In genomic region chr8:13208627-13209355, GRCm38 (mm10) we compare ENCODE assay signal across 9 mouse cellular contexts. TPM values are rescaled to one million over a fixed set of nuclear protein-coding genes. Genes with fewer than 3 reads are reported as not detected.
A peak's percentile ranks its signal among the peaks of the same experiment; 100 is the strongest.
DNase-seq lines count a peak whose midpoint lies in the region; ATAC-seq and TF ChIP-seq lines count a peak whose summit lies in the region.
"Had no signal": no experiment of that assay in that cellular context is flagged by ENCODE, and none has a peak within 500 bp of the region (broad histone marks: within the 10 kb centered on the region; RNA-seq: fewer than 3 reads in every experiment).

No protein-coding gene starts in this region.

- peak; percentile 41 for TF ChIP-seq CTCF in cortical plate, adult 2 months (IDR thresholded peaks at IDR 0.05; ENCODE audit: extremely low read depth, insufficient read depth, low read length)

- no peak overlapping the region for H3K4me3 ChIP-seq in cortical plate, adult 2 months (ENCODE audit: insufficient read depth, low read length)
- H3K4me3 ChIP-seq: forebrain, embryonic 12.5 days had no signal

- peak; percentile 49 to 51 for ATAC-seq in hematopoietic stem cell, adult 5-6 weeks (replicated peaks in 1 of 2; ENCODE audit: insufficient read depth in 1 of 2, low FRiP score in 2 of 2, low TSS enrichment in 1 of 2, low read depth in 1 of 2, poor library complexity in 2 of 2, severe bottlenecking in 2 of 2)
- ATAC-seq in activated CD4-positive, CD25-positive, alpha-beta regulatory T cell, adult 4 months = no peak

- peaks cover 3% of the 10 kb centered on the region; the same call in 1 of the 2 replicates for H3K4me1 ChIP-seq in cortical plate, adult 2 months (ENCODE audit: control insufficient read depth, insufficient read depth, low read length)

- TF ChIP-seq POLR2A in cortical plate, adult 2 months (IDR thresholded peaks at IDR 0.05; ENCODE audit: extremely low read depth, insufficient read depth, low read length) = no peak

- no peak overlapping the region for H3K27ac ChIP-seq in cortical plate, adult 2 months (ENCODE audit: insufficient read depth, low read length)
- H3K27ac ChIP-seq: forebrain, embryonic 12.5 days had no signal

- DNase-seq in 3134 (ENCODE audit: extremely low read depth, insufficient read length, low spot score) = peak; percentile 56
- peak; percentile 52 for DNase-seq in 3T3-L1 (ENCODE audit: low read depth, low spot score)
- DNase-seq in ovary, adult 18-20 months (ENCODE audit: low spot score) = no peak
- no peak for DNase-seq in ovary, postnatal 36 days (ENCODE audit: low spot score)
- DNase-seq: thymus, adult 2 months had no signal

RNA-seq across cellular contexts. Expression of gene Grtp1, which starts 8.4 kb away (rescaled TPM):
- polyA plus RNA-seq in cortical plate, adult 2 months (2012; rRNA removed) = 6.5 and 6.7 TPM in 2 replicates
- 0.63 and 1.2 TPM in 2 replicates for total RNA-seq in hematopoietic stem cell, adult 5-6 weeks (2017)
- polyA plus RNA-seq in activated CD4-positive, CD25-positive, alpha-beta regulatory T cell, adult 4 months (2017; shearing (Covaris generic)) = 1 to 10 TPM in 1 of 2 experiments, under 1 TPM in 1; 0.89 to 1.1 TPM

RNA-seq across cellular contexts. Expression of gene Adprhl1, which starts 45.2 kb away (rescaled TPM):
- 0.38 and 0.54 TPM in 2 replicates for polyA plus RNA-seq in cortical plate, adult 2 months (2012; rRNA removed)
- total RNA-seq in hematopoietic stem cell, adult 5-6 weeks (2017) = not detected in 2 replicates
- polyA plus RNA-seq in activated CD4-positive, CD25-positive, alpha-beta regulatory T cell, adult 4 months (2017; shearing (Covaris generic)) = not detected
- polyA plus RNA-seq: forebrain, embryonic 12.5 days had no signal

RNA-seq across cellular contexts. Expression of gene Lamp1, which starts 49.8 kb away (rescaled TPM):
- 425 and 453 TPM in 2 replicates for polyA plus RNA-seq in cortical plate, adult 2 months (2012; rRNA removed)
- total RNA-seq in hematopoietic stem cell, adult 5-6 weeks (2017) = 138 and 151 TPM in 2 replicates
- 10 to 100 TPM; 17.9 to 18.1 TPM for polyA plus RNA-seq in activated CD4-positive, CD25-positive, alpha-beta regulatory T cell, adult 4 months (2017; shearing (Covaris generic))

Comparison
In these comparisons a context has a peak if more than half of its experiments do, and no peak if none do; other contexts are left out.
1. DNase-seq: peak in 3134 (single experiment) and 3T3-L1 (single experiment); none in ovary, adult 18-20 months (single experiment) and ovary, postnatal 36 days (single experiment).
2. RNA of gene Lamp1, which starts 49.8 kb away (polyA plus RNA-seq): 425 to 453 TPM in cortical plate, adult 2 months; 17.9 to 18.1 TPM in activated CD4-positive, CD25-positive, alpha-beta regulatory T cell, adult 4 months; every median in the first group is over 10 times any median in the second.